Mouse (Mus musculus): ENCODE data around the gene Aoc1. TPM values are rescaled to one million over a fixed set of nuclear protein-coding genes. Genes with fewer than 3 reads are reported as not detected.

Aoc1 gene
- polyA plus RNA-seq, 1 experiment from 2014 or later = not detected

DNA sequence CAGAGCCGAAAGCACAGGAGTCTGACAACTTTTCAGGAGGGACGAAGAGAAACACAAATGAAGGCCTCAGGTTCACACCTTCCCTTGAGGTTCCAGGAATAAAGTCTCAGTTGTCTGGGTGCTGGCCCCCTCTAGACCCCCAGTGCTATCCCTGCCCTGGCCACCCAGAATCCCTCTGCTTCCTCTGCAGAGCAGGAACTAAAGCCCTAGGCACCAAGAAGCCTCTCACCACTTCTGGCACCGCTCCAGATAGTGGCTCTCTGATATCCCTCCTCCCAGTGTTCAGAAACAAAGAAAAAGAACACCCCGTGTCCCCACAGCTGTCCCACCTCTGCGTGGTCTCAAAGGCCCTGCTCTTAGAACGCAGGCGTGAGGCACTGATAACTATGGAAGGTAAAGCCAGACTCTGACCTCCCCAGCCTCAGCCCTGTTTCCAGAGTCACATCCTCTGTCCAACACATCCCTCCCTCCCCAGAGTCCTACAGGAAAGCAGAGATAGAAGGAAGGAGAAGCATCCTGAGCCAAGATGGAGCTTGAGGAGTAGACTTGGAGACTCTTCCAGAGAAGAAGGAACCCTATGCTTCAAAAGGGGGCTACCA is 32.2 kb upstream of the Aoc1 start, which contains the start of gene Tmem176a:
TSS of gene Tmem176a (plus strand) at position 549 of the 599 bp plus-strand sequence.
- no peaks in the 10 kb centered on the region for H3K9me3 ChIP-seq (replicated peaks)
- H3K27me3 ChIP-seq (replicated peaks) = no peaks in the 10 kb centered on the region
- H3K9ac ChIP-seq = peak within 1 kb of the TSS; percentile 28
- ATAC-seq = peak; percentile 47; the same call in 1 of the 2 replicates
- H3K27ac ChIP-seq = peak within 1 kb of the TSS; percentile 59
- H3K4me2 ChIP-seq = peak within 1 kb of the TSS; percentile 53
- WGBS (ENCODE audit: insufficient replicate concordance) = 23% methylated on average over 7 of the region's 7 CpGs
- peaks cover 35% of the 10 kb centered on the region for H3K36me3 ChIP-seq
- H3K4me1 ChIP-seq = peaks cover 22% of the 10 kb centered on the region; the same call in 1 of the 2 replicates
- H3K4me3 ChIP-seq = peak within 1 kb of the TSS; percentile 41

DNA sequence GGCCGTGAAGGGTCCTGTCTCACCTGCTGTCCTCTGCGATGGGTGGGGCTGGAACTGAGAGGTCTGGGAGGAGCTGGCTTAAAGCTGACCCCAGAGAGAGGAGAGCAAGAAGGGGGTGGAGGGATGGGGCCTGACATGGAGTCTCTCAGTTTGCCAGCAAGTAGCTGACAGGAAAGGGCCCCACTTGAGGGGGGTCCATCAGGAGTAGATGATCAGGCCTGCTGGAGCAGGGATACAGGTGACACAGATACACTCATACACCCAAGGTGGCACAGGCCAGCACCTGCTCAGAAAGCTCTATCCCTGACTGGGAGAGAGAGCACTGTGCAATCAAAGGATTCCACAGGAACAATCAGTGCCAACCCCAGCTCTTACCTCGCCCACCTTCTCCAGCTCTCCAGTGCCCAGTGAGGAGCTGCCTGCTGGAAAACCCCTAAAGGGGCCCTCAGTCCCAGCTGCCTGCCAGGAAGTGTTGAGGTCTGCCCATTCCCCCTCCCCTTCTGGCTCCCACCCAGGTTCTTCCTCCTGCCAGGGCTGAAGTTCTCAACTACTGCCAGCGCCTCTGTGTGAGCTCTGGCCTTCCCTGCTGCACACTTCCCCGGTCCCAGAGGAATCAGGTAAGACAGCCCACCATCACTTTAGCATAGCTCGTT is 31.6 kb upstream of the Aoc1 start, which contains the start of gene Tmem176b:
TSS of gene Tmem176b (minus strand) at position 524 of the 653 bp plus-strand sequence.
- H3K4me1 ChIP-seq = peaks cover 22% of the 10 kb centered on the region; the same call in 1 of the 2 replicates
- no peaks in the 10 kb centered on the region for H3K27me3 ChIP-seq (replicated peaks)
- WGBS (ENCODE audit: insufficient replicate concordance) = 19% methylated on average over 6 of the region's 6 CpGs
- H3K4me2 ChIP-seq = peak within 1 kb of the TSS; percentile 53
- H3K36me3 ChIP-seq = peaks cover 30% of the 10 kb centered on the region
- peak; percentile 78 for ATAC-seq
- H3K27ac ChIP-seq = peak within 1 kb of the TSS; percentile 59
- H3K4me3 ChIP-seq = peak within 1 kb of the TSS; percentile 41
- H3K9ac ChIP-seq = peak within 1 kb of the TSS; percentile 28
- no peaks in the 10 kb centered on the region for H3K9me3 ChIP-seq (replicated peaks)

GRCm38 (mm10) chr6:48842111-48842842 is 30.4 kb upstream of the Aoc1 start:
- no peak for ATAC-seq
- Histone ChIP-seq H3K4me2 (peak overlapping the region; percentile 53), H3K36me3 (peaks cover 26% of the 10 kb centered on the region), H3K4me3 (peak overlapping the region; percentile 41), H3K4me1 (peaks cover 22% of the 10 kb centered on the region; the same call in 1 of the 2 replicates), H3K9ac (peak overlapping the region; percentile 28; the same call in 1 of the 2 replicates), H3K27ac (peak overlapping the region; percentile 27; the same call in 1 of the 2 replicates), H3K27me3 (replicated peaks) (no peaks in the 10 kb centered on the region), H3K9me3 (replicated peaks) (no peaks in the 10 kb centered on the region)
- WGBS (ENCODE audit: insufficient replicate concordance) = 57% methylated on average over 11 of the region's 11 CpGs

- Histone ChIP-seq H3K4me3 (no peak overlapping the region), H3K27ac (no peak overlapping the region), H3K9me3 (replicated peaks) (no peaks in the 10 kb centered on the region), H3K36me3 (peaks cover 20% of the 10 kb centered on the region), H3K9ac (no peak overlapping the region), H3K4me2 (no peak overlapping the region), H3K27me3 (replicated peaks) (0 out of 2 replicates have a peak, but pooled peaks cover 4% of the 10 kb centered on the region), H3K4me1 (peaks cover 13% of the 10 kb centered on the region; the same call in 1 of the 2 replicates)
- WGBS (ENCODE audit: insufficient replicate concordance) = 69% methylated on average over 4 of the region's 4 CpGs
- no peak for ATAC-seq
Measured at GRCm38 (mm10) chr6:48845086-48845485, 27.6 kb upstream of the Aoc1 start.

DNA sequence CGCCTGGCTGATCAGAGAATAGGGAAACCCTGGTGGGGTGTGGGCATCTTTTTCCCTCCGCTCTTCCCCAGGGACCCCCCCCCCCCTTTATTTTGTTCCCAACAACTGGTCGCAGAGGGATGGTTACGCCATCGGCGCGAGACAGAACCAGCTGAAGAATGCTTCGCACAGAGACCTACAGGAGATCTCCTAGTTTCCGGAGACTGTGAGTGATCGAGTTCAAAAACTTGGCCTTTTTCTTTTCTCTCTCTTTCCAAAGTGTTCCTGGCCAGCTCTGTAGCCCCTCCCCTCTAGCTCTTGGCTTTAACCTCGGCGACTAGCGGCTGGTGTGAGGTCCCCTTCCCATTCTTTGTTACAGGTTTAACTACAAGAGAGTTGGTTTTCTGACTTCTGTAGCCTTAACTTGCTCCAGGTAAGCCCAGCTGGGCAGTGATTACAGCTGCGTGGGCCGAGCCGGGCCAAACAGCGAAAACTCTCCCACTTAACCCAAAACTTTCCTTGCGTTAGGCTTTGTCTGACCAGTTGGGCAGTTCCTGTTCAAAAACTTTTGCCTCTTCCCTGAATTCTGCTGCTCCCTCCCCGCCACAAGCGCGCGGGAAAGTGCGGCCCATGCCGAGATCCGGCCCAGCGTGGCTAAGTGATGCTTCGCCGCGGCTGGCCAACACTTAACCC is 20.7 kb upstream of the Aoc1 start:
- Histone ChIP-seq H3K36me3 (no peaks in the 10 kb centered on the region), H3K27ac (peak overlapping the region; percentile 48; the same call in 1 of the 2 replicates), H3K27me3 (replicated peaks) (peaks cover 13% of the 10 kb centered on the region; the same call in 1 of the 2 replicates), H3K4me1 (no peaks in the 10 kb centered on the region), H3K9me3 (replicated peaks) (no peaks in the 10 kb centered on the region), H3K4me2 (peak overlapping the region; percentile 57), H3K4me3 (peak overlapping the region; percentile 35), H3K9ac (no peak overlapping the region)
- 4% methylated on average over 29 of the region's 29 CpGs for WGBS (ENCODE audit: insufficient replicate concordance)
- no peak for ATAC-seq

DNA sequence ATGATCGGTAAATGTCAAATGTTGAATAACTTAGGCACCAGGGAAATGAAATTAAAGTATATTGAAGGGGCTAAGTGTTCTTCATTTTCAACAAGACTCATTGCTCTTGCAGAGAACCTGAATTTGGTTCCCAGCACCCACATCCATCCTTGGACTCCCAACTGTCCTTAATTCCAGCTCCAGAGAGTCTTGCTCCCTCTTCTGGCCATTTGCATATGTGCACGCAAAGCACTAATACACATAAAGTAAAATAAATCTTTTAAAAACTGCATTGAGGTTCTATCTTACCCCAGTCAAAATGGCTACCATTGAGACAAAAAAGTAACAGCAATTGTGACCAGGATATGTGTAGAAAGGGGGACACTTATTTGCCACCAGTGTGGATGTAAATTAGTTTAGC is 18.5 kb upstream of the Aoc1 start:
- ATAC-seq = no peak

DNA sequence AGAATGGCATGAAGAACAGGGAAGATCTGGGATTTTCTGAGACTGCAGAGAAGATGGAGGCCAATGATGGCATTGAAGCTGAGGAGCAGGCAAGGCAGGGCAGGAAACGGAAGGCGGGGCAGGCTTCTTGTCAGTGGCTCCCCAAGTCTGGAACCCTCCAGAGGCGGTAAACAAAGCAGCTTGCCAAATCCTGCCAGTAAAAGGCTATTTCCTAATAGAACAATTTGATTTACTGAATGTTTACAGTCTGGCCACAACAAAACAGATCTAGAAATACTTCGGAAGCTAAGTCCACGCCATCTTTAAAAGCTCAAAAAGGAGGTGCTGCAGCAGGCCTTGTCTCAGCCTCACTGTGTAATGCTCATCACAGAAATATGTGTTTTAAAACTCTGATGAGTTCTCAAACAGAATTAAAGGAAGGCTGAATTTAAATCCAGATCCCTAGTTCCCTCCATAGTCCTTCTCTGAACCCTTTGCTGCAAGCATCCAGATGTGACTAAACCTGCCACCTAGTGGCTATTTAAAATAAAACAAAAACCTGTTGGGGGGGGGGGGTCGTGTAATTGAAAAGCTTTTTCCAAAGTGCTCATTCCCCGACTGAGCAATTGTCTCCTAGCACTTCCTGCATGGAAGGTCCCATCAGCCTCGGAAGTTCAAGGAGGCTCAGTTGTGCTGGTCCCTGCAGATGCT is 14.9 kb upstream of the Aoc1 start:
- Histone ChIP-seq H3K9ac (no peak overlapping the region), H3K4me1 (no peaks in the 10 kb centered on the region), H3K36me3 (no peaks in the 10 kb centered on the region), H3K4me2 (no peak overlapping the region), H3K27ac (no peak overlapping the region), H3K9me3 (replicated peaks) (no peaks in the 10 kb centered on the region), H3K27me3 (replicated peaks) (no peaks in the 10 kb centered on the region), H3K4me3 (no peak overlapping the region)
- WGBS (ENCODE audit: insufficient replicate concordance) = 41% methylated on average over 8 of the region's 8 CpGs
- no peak for ATAC-seq

More for the DNA sequence above, 18.5 kb upstream of the Aoc1 start:
- Histone ChIP-seq H3K27me3 (replicated peaks) (peaks cover 13% of the 10 kb centered on the region; the same call in 1 of the 2 replicates), H3K27ac (no peak overlapping the region), H3K4me3 (no peak overlapping the region), H3K9me3 (replicated peaks) (no peaks in the 10 kb centered on the region), H3K4me1 (no peaks in the 10 kb centered on the region), H3K9ac (no peak overlapping the region), H3K36me3 (no peaks in the 10 kb centered on the region), H3K4me2 (no peak overlapping the region)
- 74% methylated on average over 2 of the region's 2 CpGs for WGBS (ENCODE audit: insufficient replicate concordance)

- Histone ChIP-seq H3K4me3 (peak overlapping the region; percentile 43), H3K9me3 (replicated peaks) (no peaks in the 10 kb centered on the region), H3K4me1 (no peaks in the 10 kb centered on the region), H3K27me3 (replicated peaks) (no peaks in the 10 kb centered on the region), H3K27ac (no peak overlapping the region), H3K36me3 (no peaks in the 10 kb centered on the region), H3K4me2 (peak overlapping the region; percentile 61), H3K9ac (no peak overlapping the region)
- 7% methylated on average over 23 of the region's 23 CpGs for WGBS (ENCODE audit: insufficient replicate concordance)
- ATAC-seq = 0 out of 2 replicates have a peak, but pooled peaks have one; percentile 8
Measured at GRCm38 (mm10) chr6:48860130-48860815, 12.4 kb upstream of the Aoc1 start.

DNA sequence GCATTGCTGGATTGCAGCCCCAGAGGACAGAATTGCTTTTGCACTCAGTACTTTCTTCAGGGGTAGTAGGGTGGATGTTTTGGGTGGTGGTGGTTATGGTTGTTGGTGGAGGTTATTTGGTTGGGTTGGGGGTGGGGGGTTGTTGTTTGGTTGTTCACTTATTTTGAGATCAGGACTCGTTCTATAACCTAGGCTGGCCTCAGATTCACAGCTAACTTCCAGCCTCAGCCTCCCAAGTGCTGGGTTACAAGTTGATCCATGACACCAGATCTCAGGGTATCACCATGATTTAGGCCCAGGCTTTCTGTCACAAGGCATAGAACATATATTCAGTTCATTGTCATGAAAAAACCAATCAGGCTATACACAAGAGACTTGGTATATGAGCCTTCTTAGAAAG is 11.8 kb upstream of the Aoc1 start:
- no peak for ATAC-seq
- Histone ChIP-seq H3K4me2 (no peak overlapping the region), H3K9ac (no peak overlapping the region), H3K36me3 (no peaks in the 10 kb centered on the region), H3K27me3 (replicated peaks) (no peaks in the 10 kb centered on the region), H3K27ac (no peak overlapping the region), H3K9me3 (replicated peaks) (no peaks in the 10 kb centered on the region), H3K4me3 (no peak overlapping the region), H3K4me1 (no peaks in the 10 kb centered on the region)
- 64% methylated on average over 1 of the region's 1 CpGs for WGBS (ENCODE audit: insufficient replicate concordance)

- Histone ChIP-seq H3K9ac (no peak overlapping the region), H3K36me3 (no peaks in the 10 kb centered on the region), H3K27ac (no peak overlapping the region), H3K4me2 (no peak overlapping the region), H3K4me1 (no peaks in the 10 kb centered on the region), H3K27me3 (replicated peaks) (no peaks in the 10 kb centered on the region), H3K4me3 (no peak overlapping the region), H3K9me3 (replicated peaks) (no peaks in the 10 kb centered on the region)
- no peak for ATAC-seq
- 69% methylated on average over 12 of the region's 12 CpGs for WGBS (ENCODE audit: insufficient replicate concordance)
Measured at GRCm38 (mm10) chr6:48861616-48862280, 10.9 kb upstream of the Aoc1 start.

All from liver, embryonic 12.5 days (tissue).